Mouse (Mus musculus) right cerebral cortex, postnatal 25 days (tissue): Measurements from ENCODE around the gene Cltc.

Experiments used
- DNase-seq: peaks from one replicate; pipeline ENCODE4 v3.0.0; 2022

Cltc gene

DNA sequence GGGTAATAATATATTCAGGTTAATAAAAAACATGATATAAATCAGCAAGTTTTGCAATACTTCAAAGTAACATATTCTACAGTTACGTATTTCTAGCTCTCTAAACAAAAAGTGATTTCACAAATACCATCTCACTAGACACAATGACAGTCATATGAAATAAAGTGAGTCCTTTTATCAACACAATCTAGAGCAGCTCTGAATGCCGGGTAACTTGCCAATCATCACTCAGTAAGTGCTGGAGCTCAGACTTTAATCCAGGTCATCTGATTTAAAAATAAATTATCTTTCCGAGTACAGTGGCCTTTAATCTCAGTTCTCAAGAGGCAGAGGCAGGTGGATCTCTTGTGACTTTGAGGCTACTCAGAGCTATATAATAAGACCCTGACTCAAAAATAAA lies 75.9 kb downstream of the Cltc start:
- no peak for DNase-seq

DNA sequence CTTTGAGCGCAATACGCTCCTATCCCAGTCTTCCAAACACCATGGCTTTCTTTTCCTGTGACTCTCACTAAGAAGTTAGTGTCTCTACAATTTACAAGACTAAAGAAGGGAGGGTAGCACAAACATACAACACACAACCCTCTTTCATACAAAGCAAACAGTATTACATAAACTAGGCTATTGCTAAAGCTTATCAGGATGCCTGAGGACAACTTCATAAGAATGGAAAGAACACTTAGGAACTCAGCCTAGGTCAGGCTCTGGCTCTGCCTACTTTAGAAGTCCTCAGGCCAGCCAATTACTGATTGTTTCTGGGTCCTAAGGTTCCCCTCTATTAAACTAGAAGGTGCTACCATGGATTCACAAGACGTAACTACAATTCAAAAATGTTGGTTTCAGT lies 76.6 kb downstream of the Cltc start:
- no peak for DNase-seq

DNA sequence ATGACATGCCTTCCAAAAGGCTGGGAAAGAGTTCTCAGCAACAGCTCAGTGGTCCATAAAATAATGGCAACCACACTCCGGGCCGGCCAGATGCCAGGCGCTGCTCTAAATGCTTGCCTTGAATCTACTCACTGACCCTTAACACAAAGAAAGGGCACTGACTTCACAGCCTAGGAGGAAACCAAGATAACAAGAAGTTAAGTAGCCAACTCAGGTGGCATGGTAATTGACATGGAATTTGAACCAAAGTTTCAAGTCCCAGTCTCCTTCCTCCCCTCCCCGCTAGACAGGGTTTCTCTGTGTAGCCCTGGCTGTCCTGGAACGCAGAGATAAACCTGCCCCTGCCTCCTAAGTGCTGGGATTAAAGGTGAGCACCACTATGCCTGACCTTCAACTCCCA lies 78.4 kb downstream of the Cltc start:
- no peak for DNase-seq

DNA sequence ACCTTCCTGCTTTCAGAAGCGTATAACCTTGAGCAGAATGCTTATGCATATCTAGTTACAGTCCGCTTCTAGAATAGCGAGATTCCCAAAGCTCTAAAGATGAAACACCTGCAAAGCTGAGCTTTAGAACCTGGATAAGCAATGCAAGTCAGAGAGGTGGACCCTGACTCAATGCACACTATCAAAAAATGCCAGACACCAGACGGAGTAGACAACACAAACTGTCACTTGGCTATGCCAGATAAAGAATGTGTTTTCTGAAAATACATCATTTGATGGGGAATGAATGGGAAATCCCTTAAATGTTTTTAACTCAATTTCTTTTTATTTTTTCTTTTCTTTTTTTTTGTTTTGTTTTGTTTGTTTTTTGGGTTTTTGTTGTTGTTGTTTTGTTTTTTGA lies 81.8 kb downstream of the Cltc start:
- DNase-seq, result no peak

DNA sequence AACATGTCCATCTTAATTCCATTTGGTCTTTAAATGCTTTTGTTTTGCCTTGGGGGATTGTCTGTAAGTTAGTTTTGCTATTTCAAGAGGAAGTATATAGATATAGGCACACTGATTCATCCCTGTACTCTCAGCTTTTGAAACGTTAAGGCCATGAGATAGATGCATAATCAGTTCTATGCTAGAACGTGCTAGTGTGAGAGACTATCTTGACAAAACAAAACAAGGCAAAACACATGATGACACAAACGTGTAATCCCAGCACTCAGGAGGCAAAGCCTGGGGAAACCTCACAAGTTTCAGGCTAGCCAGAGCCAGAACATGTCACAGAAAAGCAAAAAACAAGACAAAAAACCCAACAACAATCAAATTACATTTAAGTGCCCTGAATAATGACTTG lies 84.6 kb downstream of the Cltc start:
- DNase-seq, result no peak

DNA sequence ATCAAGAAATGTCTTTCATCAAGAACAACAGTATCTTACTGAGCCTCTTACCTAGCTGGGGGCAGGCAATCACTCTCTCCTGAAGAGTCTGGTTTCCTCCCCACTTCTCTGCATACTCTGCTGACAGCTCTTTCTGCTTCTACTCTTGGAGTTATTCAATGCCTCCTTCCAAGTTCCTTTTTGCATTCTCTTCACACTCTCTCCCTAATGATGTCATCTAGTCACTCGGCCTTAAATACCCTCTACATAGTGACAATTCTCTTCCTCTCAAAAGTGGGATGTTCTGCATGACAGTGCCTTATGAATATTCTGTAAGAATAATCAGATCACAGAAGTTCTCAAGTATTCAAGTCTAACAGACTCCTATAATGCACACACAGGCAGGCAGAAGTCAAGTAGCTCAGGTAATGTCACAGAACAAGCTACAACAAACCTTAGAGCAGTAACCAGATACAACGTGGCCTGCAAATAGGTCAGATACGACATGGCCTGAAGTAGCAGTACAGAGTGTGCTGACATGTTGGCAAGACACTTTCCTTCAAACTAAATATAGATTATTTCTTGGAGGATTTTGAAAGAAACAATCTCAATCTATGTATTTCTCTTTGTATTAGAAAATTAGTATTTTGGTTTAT lies 86.2 kb downstream of the Cltc start:
- no peak for DNase-seq

DNA sequence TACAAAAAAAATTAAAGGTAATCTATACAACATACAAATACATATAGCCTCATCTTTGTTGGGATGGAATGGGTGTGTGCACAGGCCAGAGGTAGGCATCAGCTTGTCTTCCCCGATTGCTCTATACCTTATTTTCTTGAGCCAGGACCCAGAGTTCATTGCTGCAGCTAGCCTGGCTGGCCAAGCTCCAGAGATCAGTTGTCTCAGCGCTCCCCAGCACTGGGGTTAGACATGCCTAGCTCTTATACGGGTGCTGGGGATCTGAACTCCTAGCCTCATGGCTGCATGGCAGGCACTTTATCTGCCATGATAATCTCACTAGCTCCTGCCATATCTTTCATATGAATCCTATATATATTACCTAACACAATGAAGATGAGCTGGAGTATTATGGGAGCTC lies 89.2 kb downstream of the Cltc start:
- DNase-seq, result no peak

DNA sequence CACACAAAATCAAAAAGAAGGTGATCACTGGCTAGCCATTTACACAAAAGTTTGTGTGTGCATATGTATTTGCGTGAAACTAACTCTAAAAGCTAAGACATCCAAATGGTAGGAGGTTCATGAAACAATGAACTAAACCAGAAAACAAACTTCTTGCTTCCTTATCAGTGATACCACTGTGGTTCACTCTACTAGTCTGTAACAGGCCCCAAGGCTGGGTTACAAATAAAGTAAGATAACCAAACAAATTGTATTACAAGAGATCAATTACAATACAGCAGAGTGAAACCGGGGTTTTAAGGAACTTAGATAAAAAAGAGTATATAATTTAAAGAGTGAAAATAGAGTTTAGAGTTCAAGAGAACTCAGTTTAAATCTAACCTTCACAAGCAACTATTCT lies 89.8 kb downstream of the Cltc start:
- no peak for DNase-seq

DNA sequence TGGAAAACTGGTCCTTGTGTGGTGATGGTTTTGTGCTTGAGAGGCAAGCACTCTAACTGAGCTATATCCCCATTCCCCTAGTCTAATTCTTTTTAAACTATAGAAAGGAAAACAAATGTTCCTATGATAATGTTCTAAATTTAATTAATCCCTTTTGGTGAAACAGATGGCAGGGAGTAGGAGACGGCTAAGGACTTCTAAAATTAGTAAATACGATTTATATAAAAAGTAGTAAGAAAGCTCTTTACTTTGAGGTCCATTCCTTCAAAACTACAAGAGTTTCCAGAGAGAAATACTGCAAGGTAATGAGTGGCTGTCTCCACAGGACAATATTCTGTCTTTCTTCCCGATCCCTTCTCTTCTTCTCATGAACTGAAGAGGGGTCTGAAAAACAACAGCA lies 93.0 kb downstream of the Cltc start:
- DNase-seq, result no peak

DNA sequence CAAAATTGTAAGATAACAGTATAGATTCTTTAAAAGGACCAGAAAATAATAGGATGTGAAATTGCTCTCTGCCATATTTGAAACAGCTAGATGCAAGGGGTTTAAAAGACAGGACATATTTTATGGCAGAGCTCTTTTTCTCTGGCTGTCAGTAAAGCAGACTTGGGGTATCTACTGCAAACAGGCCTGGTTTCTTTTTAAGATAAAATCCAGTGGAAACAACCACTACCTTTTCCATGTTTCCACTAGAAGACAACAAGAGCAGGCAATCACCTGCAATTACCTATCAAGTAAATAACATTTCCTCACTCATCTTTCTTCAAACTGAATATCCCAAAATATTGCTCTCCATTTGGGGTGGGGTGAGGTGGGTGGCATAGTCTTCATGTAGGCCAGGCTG lies 93.4 kb downstream of the Cltc start:
- DNase-seq, result no peak

DNA sequence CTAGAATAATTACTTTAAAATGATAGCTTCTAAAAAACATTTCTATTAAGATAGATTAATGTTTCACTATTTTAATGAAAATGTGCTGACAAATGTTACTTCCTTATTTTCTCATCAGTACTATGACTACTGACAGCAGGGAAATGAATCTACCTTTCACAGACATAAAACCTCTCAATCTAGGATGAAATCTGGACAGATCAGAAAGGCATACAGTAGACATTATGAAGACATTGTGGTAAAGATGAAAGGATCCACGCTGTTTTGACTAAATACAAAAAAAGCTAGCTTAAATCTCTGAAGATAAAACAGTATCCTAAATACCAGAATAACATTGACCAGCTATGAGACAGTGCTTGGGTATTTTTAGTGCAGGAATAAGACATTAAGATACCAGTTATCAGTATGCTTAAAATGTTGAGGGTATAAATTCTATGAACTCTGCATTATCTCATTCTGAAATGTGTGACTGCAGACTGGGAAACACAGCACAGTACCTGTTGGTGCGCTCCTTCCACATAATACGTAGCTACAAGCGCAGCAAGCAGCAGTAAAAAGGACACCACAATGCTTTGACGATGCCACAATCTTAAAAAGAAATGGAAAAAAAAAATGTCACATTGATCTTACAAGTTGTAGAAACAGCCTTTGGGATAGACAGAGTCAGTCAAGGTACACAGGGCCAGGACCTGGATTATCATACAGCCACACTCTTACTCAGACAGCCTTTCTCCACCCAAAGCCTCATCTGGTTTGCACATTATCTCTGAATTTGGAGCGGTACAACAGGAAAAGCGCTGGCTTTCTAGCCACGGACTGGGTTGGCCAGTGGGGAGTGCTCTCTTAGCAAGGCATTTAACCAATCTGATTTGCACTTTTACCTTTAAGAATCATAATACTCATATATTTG lies 94.1 kb downstream of the Cltc start:
- DNase-seq, result no peak

DNA sequence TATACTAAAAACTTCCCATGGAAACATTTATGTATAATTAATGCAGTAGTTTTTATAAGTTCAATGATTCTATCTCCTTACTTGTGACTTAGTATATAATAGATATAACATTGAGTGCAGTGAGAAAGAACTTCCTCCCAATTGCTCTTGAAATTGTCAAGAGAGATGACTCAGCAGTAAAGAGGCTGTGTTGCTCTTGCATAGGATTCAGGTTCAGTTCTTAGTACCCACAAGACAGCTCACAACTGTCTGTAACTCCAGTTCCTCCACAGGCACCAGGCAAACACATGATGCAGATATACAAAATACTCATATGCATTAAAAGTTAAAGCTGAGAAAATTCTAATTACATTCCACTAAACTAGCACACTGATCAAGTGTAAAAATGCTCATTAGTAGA lies 99.5 kb downstream of the Cltc start:
- DNase-seq, result no peak

DNA sequence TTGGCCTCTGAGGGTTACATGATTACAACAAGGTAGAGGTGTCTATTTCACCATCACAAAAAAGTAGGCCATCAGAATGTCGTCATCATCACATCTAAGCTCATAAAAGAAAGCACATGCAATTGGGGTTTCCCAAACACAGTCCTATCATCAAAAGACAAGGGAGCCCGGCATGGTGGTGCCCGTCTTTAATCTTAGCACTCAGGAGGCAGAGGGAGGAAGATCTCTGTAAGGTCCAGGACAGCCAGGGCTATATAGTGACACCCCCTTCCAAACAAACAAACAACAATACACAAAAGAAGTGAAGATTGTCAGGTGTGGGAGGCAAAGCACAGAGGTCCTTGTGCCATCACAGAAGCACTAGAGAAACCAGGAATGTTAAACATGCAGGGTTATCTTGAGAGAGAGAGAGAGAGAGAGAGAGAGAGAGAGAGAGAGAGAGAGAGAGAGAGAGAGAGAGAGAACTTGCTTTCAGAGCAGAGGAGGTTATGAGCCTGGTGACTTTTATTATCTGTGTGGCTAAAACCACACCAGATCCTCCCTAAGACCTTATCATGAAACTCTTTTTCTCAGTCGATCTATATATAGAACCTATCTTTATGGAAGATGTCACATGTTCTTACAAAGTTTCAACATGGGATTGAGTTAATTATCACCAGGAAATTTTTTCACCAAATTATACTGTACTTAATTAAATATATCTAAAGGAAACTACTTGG lies 100.4 kb downstream of the Cltc start:
- no peak for DNase-seq

DNA sequence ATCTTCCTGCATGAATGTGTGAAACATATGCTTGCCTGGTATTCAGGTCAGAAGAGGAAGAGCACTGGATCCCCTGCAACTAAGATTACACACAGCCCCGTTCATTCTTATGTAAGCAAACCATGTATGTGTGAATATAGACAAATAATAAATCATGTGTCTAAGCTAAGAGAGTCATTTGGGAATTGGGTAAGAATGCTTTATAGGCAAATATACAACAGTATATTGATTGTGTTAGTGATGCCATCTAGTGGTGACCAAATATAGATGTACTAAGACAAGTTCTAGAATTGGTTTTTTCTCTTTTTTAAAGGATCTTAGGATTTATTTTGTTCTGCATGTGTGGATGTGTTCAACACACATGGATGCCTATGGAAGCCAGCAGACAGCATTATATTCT lies 101.7 kb downstream of the Cltc start:
- DNase-seq, result no peak

DNA sequence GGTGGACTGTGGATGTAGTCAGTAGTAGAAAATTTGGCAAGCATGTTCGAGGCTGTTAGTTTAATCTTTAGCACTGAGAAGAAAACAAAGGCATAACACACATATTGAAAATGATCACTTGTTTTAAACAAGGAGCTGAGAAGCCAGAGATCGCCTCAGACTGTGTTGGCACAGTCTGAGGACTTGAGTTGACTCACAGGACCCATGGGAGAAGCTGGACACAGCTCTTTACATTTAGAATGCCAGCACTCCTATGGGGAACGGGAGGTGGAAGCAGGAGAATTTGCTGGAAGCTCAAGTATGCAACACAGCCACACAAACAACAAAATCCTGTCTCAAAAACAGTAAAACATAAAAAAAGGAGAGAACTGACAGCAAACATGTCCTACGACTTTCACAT lies 103.3 kb downstream of the Cltc start:
- DNase-seq, result no peak

DNA sequence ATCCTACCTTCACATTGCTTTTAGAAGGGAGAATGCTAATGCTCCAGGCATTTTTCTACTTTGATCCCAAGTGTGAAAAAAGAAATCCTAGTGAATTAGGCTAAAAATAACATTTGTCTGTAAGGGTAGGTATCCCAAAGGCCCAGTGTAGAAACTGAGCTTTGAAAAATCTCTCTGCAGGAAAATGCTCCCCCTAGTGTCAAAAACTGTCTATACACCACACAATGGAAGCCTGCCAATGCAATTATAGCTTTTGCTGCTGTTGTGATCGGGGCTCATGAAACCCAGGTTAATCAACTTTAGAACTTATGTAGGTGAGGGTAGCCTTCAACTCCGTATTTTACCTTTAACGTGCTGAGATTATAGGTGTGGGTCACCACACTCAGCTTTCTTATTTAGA lies 103.9 kb downstream of the Cltc start:
- peak; percentile 16 for DNase-seq

DNA sequence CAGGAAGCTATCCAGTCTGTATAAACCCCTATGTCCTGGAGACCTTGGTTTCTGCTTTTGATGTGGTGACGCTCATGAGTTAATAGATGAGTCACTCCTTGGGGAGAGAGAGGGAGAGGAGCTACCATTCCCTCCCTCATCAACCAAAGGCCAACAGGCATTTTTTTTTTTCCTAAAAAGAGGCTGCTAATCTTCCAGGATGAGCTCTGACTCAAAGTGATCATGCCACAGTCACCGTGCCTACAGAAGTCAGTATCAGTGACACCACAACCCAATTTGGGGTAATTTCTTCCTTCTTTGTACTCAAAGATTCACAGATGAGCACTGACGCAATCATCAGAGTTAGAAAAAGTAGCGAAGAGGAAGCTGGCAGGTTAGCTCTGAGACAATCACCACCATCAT lies 104.8 kb downstream of the Cltc start:
- no peak for DNase-seq

DNA sequence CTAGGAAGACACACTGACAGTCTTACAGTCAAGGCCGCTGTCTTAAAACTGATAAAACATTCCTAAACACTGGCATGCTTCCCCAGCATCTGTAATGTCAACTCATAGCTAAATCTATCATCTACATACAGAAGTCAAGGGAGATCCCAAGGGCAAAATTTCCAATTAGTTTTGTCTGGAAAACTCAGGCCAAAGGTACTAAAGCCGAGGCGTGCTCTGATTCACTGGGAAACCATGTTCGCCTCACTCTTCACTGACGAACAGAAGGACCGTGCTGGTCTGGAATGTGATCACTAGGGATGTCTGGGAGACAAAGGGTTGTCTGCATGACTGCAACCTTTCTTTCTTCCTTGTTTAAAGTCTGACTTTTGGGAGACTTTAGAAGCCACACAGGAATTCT lies 106.7 kb downstream of the Cltc start:
- DNase-seq, result no peak

DNA sequence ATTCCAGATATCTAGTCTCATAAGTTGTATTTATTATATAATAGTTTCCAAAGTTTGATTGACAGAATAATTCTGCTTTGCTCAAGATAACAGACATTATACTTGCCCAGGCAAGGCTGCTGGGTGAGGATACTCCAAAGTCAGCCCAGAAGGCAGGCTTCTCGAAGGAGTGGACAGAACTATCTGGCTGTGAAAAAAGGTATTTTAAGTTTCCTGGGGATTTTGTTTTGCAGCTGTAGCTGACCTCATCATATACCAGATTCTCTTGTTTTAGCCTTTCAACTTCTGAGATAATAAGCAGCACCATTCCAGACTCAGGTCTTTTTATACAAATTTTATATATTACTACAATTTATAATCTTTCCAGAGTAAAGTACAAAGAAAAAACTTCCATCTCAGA lies 107.8 kb downstream of the Cltc start:
- DNase-seq, result no peak

DNA sequence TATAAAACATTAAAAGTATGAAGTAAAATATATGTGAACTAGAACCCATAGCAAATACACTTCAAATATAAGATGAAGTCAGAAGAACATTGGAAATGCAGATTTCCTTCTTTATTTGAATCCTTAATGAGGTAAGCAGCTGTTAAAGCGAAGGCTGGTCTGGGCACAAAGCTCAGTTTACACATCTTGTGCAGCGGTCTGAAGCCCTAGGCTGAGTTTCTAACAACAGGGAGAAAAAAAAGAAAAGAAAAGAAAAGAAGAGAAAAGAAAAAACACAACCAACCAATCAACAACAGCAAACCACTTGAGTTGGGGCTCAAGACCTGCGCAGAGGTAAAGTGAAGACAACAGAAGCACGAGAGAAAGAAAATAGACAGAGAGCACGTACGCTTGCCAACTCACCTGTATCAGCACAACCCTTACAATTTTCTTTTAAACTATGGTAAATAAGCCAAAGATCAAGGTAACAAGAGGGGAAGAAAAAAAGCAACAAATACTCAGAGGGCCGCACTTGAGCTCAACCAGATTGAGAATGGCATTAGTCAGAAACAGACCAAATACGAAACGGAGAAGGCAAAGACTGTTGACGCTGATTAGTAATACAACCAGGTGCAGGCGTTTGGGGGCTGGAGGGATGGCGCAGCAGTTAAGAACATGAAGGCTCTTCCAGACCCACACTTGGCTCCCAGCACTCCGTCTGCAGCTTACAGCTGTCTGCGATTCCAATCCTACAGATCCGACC lies 109.5 kb downstream of the Cltc start:
- DNase-seq, result no peak

DNA sequence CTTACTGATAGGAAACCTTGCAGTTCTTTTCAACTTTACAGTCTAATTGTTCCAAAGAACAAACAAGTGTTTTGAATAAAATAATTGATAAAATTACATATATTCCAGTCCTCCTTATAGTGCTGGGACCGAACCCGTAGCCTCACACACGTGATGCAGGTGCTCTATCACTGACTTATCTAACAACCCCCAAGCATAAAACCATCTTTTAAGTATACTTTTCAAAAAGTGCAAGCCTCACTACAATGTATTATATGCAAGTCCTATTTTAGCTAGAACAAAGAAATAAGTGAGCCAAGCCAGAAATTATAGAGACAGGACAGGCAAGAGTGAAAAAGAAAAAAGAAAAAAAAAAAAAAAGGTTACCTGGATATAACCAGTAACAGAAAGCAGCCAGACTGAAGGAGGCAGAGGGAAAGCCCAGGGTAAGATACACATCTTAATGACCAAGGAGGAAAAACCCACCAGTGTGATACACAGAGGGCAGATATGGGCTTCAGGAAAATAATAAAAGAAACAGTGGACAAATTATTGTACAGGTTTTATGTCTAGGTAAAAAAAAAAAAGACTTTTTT lies 110.4 kb downstream of the Cltc start:
- no peak for DNase-seq

DNA sequence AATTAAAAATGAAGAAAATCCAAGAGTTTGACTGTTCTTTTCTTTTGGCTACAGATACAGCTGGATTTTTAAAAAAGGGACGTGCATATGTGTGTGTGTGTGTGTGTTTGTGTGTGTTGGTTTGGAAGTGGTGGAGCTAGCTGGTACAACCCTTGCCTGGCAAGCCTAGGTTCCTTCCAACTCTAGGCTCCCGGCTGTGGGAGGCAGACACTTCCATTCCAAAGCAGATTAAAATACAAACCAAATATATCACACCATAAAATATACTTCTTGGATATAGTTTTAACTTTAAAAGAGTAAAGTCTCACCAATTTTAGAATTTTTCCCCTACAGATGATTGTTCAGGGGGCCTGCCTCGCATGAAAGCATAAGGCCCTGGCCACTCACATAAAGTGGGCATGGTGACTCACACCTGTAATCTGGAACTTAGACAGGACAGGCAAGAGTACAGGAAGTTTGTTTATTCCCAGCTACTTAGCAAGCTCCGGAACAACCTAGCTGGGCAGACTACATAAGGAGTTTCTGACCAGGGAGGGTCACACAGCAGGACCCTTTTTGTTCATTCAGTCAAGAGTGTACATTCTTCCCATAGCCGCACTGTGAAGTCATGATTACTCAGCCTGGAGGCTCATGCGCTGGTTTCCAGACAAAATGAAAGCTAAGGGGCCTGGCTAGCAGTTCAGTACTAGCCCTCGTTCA lies 111.1 kb downstream of the Cltc start:
- no peak for DNase-seq
